Mouse (Mus musculus) T-cell, adult 2 months (primary cell): ENCODE results near the gene Pfdn6.

ENCODE experiments used
- DNase-seq: peaks from one replicate; pipeline ENCODE4 v3.0.0; 2022; ENCODE audit warnings: low spot score

Gene Pfdn6

GRCm38 (mm10) chr17:33931947-33932346 lies 8.2 kb downstream of the Pfdn6 start:
- DNase-seq: no peak

GRCm38 (mm10) chr17:33931159-33931866 lies 8.8 kb downstream of the Pfdn6 start:
- DNase-seq: peak; percentile 46

GRCm38 (mm10) chr17:33930280-33931158 lies 9.6 kb downstream of the Pfdn6 start:
- DNase-seq: peak; percentile 57

GRCm38 (mm10) chr17:33929371-33930279 lies 10.5 kb downstream of the Pfdn6 start, which contains the start of gene Rgl2:
TSS of gene Rgl2 (plus strand) at chr17:33929543.
- DNase-seq: peak; percentile 94

GRCm38 (mm10) chr17:33928251-33928947 lies 11.7 kb downstream of the Pfdn6 start:
- DNase-seq: no peak

GRCm38 (mm10) chr17:33926207-33926932 lies 13.8 kb downstream of the Pfdn6 start:
- DNase-seq: no peak

- no peak for DNase-seq
Measured at GRCm38 (mm10) chr17:33925406-33926116, 14.6 kb downstream of the Pfdn6 start.

- DNase-seq: peak; percentile 73
Measured at GRCm38 (mm10) chr17:33924577-33925283, 15.4 kb downstream of the Pfdn6 start.

- DNase-seq: no peak
Measured at GRCm38 (mm10) chr17:33921361-33921760, 18.8 kb downstream of the Pfdn6 start.

GRCm38 (mm10) chr17:33920282-33921097 lies 19.7 kb downstream of the Pfdn6 start:
- peak; percentile 84 for DNase-seq

GRCm38 (mm10) chr17:33919351-33920281 lies 20.5 kb downstream of the Pfdn6 start:
- peak; percentile 87 for DNase-seq

- DNase-seq: no peak
Measured at GRCm38 (mm10) chr17:33918293-33919203, 21.6 kb downstream of the Pfdn6 start.

GRCm38 (mm10) chr17:33917656-33918292 lies 22.4 kb downstream of the Pfdn6 start:
- DNase-seq: no peak

GRCm38 (mm10) chr17:33916847-33917655 lies 23.1 kb downstream of the Pfdn6 start:
- DNase-seq: no peak

GRCm38 (mm10) chr17:33916294-33916693 lies 23.8 kb downstream of the Pfdn6 start:
- no peak for DNase-seq
